Mouse (Mus musculus) CH12.LX (cell line): ENCODE results near the gene 1700066M21Rik.

ENCODE experiments used
- E2F4 ChIP-seq: IDR thresholded peaks from 2 replicates; pipeline ENCODE4 v1.6.1; 2011; ENCODE audit warnings: low read depth, low read length, improper control_type of control experiment; ENCODE audit not compliant: insufficient replicate concordance
- MAFK ChIP-seq: IDR thresholded peaks from 2 replicates; pipeline ENCODE4 v1.6.1; 2011; ENCODE audit warnings: low read length, improper control_type of control experiment; ENCODE audit not compliant: insufficient replicate concordance
- MYC ChIP-seq: IDR thresholded peaks from 2 replicates; pipeline ENCODE4 v1.6.1; 2011; ENCODE audit warnings: low read depth, mild to moderate bottlenecking, improper control_type of control experiment, low read length
- SIN3A ChIP-seq: IDR thresholded peaks from 2 replicates; pipeline ENCODE4 v1.6.1; 2012; ENCODE audit warnings: low read length, improper control_type of control experiment, inconsistent platforms
- UBTF ChIP-seq: IDR thresholded peaks from 2 replicates; pipeline ENCODE4 v1.6.1; 2012; ENCODE audit warnings: low read depth, mild to moderate bottlenecking, inconsistent platforms, low read length, improper control_type of control experiment, moderate library complexity

GRCm38 (mm10) chr1:57341197-57341596 is 36.2 kb upstream of the 1700066M21Rik start:
- TF ChIP-seq MAFK (no peak), SIN3A (no peak), E2F4 (no peak), MYC (no peak), UBTF (no peak)
